Mouse (Mus musculus) erythroblast, adult 5-6 weeks (primary cell): Measurements from ENCODE around the gene Abcc10. TPM values are rescaled to one million over a fixed set of nuclear protein-coding genes. Genes with fewer than 3 reads are reported as not detected.

ENCODE experiments used
- ATAC-seq: replicated peaks from 2 replicates; pipeline ENCODE4 v1.8.0; 2016; ENCODE audit warnings: moderate number of reproducible peaks, mild to moderate bottlenecking, moderate TSS enrichment, inconsistent platforms; ENCODE audit not compliant: poor library complexity, low FRiP score, severe bottlenecking
- total RNA-seq, 2 experiments: library from RNA; stranded (forward) in 1 of 2; stranded (reverse) in 1 of 2; fragments of 150-400 nt in 1 of 2; fragments of 200-764, 138-1000 nt in 1 of 2; gene quantifications; 2 replicates each; pipeline versions ENCODE4 v1.2.3 to v1.2.4; 2015 to 2017; ENCODE audit warnings: low replicate concordance in 2 of 2

Abcc10 gene
- total RNA-seq (2015; ENCODE audit: low replicate concordance) (0.84 and 2.5 TPM in 2 replicates), total RNA-seq (2017; ENCODE audit: low replicate concordance) (0.51 and 1.1 TPM in 2 replicates)

DNA sequence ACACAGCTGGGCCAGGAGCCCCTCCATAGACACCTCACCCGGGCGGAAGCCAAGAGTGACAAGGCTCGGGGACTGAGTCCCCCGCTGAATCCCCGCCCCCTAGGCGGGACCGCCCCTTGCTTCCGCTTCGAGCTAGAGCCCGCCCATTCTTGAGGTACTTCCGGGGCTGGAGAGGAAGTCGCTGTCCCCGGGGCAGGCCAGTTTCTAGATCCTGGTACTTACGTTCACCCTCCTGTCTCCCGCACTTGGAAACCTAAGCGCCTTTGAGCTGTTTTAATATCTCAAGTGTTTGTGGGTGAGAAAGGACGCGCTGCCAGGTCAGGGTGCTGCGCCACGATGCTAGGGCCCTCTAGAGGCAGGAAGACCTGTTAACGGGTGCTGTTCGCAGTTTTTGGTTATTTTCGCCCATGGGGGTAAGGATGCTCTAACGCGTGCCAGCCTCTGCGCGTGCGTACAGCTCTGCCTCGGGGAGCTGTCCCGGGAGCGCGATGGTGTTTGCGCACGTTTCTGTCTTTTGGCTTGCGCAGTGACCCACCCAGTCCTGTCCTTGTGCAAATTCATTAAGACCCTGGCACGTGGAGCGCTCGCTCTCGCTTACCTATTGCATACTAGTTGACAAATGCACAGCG, at the start of gene Abcc10:
Abcc10 (minus strand) TSS at position 447 of the 629 bp plus-strand sequence.
- peak; percentile 99 for ATAC-seq

DNA sequence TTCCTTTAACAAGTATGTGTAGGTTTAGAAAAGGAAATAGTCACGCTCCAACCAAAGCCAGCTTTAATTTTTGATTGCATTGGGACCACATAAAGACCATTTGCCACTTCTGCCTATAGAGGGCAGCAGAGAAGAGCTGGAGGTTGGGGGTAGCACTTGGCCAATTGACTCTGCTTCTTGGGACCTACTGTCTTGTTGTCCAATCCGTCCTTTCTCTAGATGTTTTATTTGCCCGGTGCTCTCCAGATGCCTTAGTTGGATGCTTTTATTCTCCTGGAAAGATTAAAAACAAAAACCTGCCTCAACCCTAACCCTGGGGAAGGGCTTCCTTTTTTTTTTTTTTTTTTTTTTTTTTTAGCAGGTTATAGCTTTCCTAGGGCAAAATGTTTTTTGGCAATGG, 43.6 kb upstream of the Abcc10 start:
- no peak for ATAC-seq

DNA sequence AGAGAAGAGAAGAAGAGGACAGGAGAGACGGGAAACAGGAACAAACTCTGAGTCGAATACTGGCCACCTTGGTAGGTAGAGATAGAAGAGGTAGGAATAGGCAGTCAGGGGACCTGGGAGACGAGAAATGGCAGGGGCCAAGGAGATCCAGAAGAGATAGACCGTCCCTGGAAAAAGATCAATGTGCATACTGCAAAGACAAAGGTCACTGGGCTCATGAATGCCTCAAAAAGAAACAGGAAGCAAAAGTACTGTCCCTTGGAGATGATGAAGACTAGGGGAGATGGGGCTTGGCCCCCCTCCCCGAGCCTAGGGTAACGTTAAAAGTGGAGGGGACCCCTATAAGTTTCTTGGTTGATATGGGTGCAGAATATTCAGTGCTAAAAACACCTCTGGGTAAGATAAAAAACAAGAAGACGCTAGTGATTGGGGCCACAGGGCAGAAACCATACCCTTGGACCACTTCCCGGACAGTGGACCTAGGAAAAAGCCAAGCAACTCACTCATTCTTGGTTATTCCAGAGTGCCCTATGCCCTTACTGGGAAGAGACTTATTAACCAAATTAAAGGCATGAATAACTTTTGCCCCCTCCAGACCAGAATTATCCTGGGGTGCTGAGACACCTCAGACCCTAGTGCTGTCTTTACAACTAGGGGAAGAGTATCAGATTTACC, 23.0 kb upstream of the Abcc10 start:
- ATAC-seq, result no peak

DNA sequence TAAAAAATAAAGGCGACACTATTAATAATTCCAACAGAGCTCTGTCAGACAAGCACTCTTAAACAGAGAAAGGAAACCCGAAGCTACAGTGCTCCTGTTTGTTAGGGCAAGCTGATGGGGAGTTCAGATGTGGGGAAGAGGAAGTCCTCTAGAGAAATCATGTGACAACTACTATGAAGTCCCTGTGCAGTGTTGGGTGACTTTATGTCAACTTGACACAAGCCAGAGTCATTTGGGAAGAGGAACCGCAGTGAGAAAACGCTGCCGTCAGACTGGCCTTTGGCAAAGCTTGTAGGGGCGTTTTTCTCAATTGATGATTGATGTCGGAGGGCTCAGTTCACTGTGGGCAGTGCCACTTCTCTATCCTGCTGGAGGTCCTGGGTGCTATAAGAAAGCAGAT, 13.1 kb upstream of the Abcc10 start:
- no peak for ATAC-seq

DNA sequence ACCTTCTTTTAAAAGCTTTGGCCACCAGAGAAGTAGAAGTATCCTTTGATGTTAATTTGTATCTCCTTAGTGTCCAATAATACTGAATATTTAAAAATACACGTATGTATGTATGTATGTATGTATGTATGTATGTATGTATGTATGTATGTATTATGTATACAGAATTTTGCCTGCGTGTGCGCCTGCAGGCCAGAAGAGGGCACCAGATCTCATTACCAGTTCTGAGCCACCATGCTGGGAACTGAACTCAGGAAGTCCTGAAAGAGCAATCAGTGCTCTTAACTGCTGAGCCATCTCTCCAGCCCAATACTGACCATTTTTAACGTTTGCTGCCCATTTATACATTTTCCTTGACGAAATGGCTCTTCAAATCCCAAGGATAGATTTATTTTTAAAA, 8.3 kb upstream of the Abcc10 start:
- no peak for ATAC-seq

DNA sequence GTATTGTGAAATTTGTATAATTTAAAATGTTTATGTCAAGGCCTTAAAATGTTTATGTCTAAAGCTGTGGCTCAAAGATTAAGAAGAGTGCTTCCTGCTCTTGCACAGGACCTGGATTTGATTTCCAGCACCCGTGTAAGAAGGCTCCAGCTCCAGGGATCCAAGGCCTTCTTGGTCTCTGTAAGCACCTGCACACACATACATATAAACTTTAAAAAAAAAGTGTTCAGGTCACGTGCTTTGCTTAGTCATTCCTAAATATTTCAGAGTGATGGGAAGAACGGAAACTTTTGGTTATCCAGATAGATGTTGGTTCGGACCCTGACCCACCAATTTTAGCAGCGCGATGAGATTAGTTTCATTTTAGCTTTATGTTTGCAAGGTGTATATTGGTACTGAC, 571 bp upstream of the Abcc10 start:
- no peak for ATAC-seq

DNA sequence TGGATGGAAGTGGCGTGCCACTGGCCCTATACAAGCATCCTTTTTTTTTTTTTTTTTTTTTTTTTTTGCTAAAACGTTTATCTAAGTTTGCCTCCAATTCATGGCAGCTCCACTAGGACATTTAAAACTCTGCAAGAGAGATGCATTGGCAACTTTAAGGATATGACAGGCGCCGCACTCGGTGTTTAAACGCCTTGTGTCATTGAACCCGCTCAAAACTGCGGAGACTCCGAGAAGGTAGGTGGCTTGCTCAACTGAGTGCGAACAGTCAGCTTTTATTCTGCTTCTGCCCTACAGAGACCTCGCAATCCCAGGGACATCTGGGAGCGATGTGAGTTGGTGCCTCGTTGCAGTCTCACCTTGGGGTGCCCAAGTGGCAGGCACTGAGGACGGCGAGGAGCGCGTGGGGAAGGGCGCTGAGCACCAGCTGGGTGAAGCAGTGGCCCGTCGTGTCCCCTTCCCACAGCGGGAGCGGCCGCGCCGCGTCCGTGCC, 693 bp downstream of the Abcc10 start:
- no peak for ATAC-seq

DNA sequence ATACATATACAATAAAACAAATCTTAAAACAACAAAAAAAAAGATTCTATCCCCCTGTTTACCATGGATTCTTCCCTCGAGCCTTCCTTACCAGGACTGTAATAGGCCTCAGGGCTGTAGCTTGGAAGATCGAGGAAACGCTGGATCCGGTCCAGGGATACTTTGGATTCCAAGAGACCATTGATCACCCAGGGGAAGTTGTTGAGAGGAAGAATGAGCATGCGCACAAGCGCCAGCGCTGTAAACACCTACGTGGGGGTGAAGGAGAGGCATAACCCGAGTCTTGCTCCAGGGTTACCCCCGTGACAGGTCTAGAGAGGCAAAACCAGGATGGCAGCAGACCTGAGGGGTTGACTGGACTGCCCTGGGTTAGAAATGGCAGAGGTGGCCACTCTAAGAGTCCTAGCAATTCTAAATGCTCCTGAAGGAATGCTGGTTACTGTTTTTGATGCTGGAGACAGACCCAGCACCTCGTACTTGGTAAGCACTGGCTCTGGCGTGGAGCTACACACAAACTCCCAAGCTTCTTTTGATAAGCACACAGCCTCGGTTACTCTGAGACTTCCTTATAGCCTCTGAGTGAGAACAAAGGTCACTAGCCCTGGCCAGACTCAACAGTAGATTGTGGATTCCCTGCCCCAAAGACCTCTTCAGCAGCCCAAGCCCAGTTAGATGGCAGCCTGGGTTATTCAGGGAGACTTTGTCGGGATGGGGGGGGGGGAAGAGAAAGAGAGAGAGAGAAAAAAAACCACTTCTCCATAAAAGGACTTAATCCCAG, 5.9 kb downstream of the Abcc10 start:
- ATAC-seq, result no peak

DNA sequence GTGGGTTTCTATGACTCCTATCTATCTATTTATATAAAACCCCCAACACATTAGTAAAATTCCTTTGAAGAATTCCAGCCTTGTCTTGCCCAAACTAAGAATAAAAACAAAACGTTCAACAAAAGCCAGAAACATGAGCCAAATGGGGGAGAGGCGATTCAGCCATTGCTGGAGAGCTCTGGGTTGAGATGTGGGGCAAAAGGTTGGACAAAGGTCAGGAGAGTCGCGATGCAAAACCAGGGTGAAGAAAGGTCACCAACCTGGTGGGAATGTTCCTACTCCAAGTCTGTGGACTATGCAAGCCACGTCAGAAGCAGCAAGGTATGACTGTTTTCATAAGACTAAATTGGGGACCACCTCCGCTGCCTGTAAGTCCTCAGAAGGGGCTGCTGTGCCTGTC, 7.7 kb downstream of the Abcc10 start:
- no peak for ATAC-seq

DNA sequence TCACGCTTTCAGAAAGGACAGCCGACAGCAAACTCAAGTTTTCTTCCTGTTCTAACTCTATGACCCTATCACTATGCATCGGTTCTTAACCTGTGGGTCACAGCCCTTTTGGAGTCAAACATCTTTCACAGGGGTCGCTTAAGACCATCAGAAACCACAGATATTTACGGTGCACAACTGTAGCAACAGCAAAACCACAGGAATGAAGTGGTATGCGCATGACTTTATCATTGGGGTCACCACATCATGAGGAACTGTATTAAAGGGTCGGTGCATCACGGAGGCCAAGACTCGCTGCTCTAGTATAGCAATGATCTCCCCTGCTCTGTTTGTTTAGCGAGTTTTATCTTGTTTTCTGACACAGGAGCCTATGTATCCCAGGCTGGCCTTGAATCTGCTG, 12.3 kb downstream of the Abcc10 start:
- no peak for ATAC-seq

DNA sequence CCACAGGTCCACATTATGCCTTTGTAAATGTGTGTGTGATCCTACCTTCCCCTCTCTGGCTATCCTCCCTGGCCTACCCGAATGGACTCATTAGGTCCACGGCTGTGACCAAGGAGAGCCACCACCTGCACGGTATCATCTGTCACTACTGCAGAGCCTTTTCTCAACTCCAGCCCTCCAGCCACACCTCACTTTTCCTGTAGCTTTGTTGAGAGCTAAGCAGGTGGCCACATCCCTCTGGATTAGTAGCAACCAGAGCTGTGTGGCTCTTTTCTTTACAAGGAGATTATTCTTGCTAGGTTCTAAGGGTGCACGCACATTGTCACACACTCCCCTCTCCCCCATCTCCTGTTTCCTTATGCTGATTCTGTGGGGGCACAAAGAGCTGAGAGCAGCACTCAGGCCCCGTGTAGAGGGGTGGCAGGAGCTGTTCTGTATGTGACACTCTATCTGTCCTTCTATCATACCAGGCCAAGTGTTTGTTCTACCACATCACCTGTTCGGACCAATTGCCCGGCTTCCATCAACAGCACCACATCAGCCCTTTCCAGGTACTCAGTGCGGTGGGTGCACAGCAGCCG, 14.9 kb downstream of the Abcc10 start:
- ATAC-seq, result no peak

DNA sequence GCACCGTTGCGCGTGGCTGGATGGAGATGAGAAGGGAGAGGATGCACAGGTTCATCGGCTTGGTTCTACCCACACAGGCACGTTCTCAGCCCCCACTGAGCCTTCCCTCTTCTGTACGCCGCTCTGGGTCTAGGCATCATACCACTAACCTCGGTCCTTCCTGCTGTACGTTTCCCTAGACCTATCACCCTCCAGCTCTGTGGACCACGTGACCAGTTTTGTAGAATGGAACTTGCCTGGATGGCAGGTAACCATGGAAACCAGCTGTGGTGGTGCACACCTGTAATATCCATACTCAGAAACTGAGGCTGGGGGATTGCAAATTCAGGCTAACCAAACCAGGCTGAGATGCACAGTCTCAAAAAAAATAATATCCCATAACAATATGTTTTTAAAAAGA, 17.6 kb downstream of the Abcc10 start:
- no peak for ATAC-seq

DNA sequence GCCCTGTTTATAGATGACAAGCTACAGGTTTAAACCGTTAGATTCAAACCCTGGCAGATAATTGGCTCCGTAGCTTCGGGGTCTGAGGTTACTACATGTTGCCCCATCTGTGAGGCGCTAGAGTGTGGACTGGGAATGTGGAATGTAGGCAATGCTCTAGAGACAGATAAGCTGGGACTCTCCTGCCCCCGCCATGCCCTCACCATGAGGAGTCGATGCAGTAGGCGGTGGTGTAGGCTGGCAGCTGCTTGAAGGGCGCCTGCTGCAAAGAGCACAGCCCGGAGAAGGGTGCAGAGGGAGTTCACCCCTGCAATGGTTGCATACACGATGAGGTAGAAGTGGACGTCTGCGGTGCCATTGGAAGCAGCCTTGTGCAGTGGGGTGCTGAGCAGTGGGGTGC, 18.3 kb downstream of the Abcc10 start:
- no peak for ATAC-seq

DNA sequence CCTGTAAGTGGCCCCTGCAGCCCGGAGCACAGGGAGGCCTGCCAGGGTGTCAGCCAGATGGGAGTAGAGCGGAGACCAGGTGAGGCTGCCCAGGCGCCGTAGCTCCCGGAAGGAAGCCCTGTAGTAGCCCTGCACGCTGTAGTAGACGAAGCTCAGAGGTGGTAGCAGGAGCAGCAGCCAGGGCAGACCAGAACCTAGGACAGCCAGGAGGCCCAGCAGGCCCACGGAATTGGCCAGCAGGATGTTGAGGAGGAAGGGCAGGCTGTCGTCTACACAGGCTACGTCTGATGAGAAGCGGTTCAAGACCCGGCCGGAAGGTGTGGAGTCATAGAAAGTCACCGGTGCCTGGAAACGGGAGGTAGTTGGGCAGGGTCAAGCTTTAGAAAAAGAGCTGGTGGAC, 21.2 kb downstream of the Abcc10 start:
- ATAC-seq, result no peak

DNA sequence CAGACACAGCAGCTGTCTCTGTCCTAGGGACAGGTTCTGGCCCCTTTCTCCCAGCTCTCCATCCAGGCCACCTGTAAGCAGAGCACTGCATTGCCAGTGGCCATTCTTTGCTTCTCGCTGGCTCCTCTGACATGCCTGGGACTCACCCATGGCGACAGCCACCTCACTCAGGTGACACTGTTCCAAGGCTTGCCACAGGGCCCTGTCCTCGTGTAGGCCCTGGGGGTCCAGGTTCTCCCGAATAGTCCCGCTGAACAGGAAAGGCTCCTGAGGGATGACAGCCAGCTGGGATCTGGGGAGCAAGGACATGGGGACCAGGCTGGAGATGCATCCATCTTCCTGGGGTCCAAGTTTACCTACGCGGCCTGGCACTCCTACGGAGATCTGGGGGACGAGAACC, 24.0 kb downstream of the Abcc10 start:
- no peak for ATAC-seq

DNA sequence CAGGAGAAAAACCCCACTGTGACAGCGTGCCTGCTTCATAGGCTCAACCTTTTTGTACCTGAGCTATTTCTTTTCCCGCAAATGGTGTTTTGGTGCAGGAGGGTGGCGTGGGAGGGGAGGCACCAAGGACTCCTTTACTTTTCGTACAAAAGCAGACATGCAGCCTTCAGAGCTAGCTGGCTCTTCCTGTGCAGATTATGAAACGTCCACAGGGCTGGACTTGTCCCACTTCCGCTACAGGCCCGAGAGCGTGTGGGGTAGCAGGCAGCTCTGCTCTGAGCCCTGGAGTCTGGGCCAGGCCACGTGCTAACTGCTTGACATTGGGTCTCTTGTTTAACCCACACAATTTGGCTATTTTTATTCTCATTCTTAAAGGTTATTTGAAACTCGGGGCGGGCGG, 26.3 kb downstream of the Abcc10 start:
- no peak for ATAC-seq

DNA sequence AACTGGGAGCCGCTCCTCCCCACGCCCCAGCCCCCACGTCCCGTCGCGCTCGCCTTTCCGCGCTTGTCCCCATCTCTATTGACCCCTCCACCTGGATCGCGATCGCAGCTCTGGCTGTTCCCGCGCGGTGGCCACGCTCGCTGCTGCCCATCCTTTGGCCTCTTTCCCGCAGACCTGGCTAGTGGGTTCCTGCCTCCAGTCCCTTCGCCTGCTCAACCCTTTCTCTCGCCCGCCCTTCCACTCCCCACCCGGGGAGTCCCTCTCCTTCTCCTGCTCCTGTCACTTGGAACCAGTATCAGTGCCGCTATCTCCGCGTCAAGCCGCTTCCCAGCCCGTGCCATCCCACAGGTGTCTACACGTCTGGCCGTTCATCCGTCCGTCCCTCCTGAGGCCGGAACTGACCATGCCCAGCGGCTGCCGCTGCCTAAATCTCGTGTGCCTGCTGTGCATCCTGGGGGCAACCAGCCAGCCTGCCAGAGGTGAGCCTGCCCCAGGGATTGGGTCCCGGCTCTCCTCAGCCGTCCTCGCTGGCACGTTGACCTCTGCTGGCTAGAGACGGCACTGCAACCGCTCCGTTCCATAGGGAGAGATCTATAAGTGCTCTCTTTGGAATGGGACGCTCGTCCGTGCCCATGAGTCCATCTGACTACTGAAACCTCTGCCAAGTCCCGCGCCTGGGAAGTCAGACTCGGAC, 29.8 kb downstream of the Abcc10 start:
- ATAC-seq, result peak; percentile 81

DNA sequence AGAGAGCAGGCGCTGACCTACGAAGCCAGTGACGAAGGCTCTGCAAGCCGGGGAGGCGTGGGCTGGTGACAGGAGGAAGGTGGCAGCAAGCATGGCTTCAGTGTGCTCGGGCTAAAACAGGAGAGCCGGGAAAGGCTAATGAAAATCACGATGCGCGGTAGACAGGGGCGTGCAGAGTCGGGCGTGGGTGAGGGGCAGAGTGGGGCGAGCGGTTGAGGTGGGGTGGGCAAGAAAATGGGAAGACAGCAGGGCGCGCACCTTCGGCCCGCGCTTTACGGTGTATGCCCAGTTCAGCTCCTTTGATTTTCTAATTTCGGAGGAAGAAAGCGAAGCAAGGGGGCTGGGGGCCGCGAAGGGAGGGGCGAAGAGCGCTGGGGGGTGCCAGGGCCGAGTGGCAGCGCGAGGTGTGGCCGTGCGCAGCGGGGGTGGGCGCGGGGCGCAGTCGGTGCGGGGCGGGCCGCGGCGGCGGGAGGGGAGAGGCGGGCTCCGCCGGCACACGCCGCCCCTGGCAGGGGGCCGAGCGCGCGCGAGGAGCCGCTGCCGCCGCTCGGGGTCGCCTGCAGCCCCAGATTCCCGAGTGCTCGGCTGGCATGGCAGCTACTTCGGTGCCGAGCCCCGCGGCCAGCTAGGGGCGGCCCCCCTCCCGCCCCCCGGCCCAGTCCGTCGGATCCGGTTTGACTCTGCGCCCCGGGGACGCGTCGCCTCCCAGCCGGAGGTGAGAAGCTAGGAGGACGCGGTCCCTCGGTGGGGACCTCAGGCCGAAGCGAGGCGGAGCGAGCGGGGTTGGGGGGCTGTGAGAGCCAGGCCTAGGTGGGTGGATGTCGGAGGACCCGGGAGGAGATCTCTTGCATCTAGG, 30.6 kb downstream of the Abcc10 start, which contains the start of gene Dlk2:
Dlk2 (plus strand) TSS at position 58 of the 856 bp plus-strand sequence.
- ATAC-seq, result no peak

DNA sequence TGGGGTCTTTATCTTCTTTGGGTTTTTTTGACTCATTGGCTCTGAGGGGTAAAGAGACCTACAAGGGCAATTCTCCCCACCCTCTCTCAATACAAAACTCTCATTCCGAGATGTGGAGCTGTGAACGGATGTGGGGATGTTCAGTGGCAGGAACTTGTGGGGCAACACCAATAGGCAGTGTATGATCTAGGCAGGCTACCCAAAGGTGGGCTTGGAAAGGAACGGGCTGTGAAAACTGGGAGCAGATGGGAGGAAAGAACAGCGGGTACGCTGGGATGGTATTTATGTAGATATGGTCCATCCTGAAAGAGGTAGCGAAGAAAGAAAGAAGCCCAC, 31.2 kb downstream of the Abcc10 start:
- no peak for ATAC-seq
